18 mouse cellular contexts compared by ENCODE assay signal in genomic region chr14:16732054-16732453, GRCm38 (mm10).
A peak's percentile ranks its signal among the peaks of the same experiment; 100 is the strongest.
DNase-seq lines count a peak whose midpoint lies in the region; ATAC-seq and TF ChIP-seq lines count a peak whose summit lies in the region.
"Had no signal": no experiment of that assay in that cellular context is flagged by ENCODE, and none has a peak within 500 bp of the region (broad histone marks: within the 10 kb centered on the region; RNA-seq: fewer than 3 reads in every experiment).

No protein-coding gene starts in this region.

- no peaks in the 10 kb centered on the region for H3K36me3 ChIP-seq in intestine, postnatal 0 days (ENCODE audit: control insufficient read depth, insufficient read depth)
- no peaks in the 10 kb centered on the region for H3K36me3 ChIP-seq in intestine, embryonic 15.5 days
- no peaks in the 10 kb centered on the region for H3K36me3 ChIP-seq in stomach, embryonic 16.5 days (ENCODE audit: control insufficient read depth, insufficient read depth, low read length)
- H3K36me3 ChIP-seq: embryonic facial prominence, embryonic 12.5 days; forebrain, embryonic 12.5 days; heart, embryonic 15.5 days; hindbrain, embryonic 13.5 days had no signal

- 40% methylated on average over 2 of the region's 2 CpGs for WGBS in intestine, postnatal 0 days
- 43% methylated on average over 2 of the region's 2 CpGs for WGBS in intestine, embryonic 15.5 days
- 34% methylated on average over 2 of the region's 2 CpGs for WGBS in stomach, embryonic 16.5 days

- ATAC-seq in intestine, postnatal 0 days: peak; percentile 50; the same call in 1 of the 2 replicates
- ATAC-seq in intestine, embryonic 15.5 days: no peak
- ATAC-seq in stomach, embryonic 16.5 days (ENCODE audit: insufficient read depth, low FRiP score): peak; percentile 64; the same call in 1 of the 2 replicates
- ATAC-seq: hindbrain, postnatal 0 days had no signal

- no peaks in the 10 kb centered on the region for H3K9me3 ChIP-seq in intestine, postnatal 0 days (ENCODE audit: control insufficient read depth)
- H3K9me3 ChIP-seq in intestine, embryonic 15.5 days: no peaks in the 10 kb centered on the region
- H3K9me3 ChIP-seq in stomach, embryonic 16.5 days (replicated peaks; ENCODE audit: control insufficient read depth, low read length): no peaks in the 10 kb centered on the region
- H3K9me3 ChIP-seq: embryonic facial prominence, embryonic 12.5 days; forebrain, embryonic 12.5 days; heart, embryonic 15.5 days; hindbrain, embryonic 13.5 days had no signal

- peaks cover 14% of the 10 kb centered on the region; the same call in 1 of the 2 replicates for H3K4me1 ChIP-seq in intestine, postnatal 0 days (replicated peaks; ENCODE audit: control insufficient read depth, insufficient read depth, low read length)
- H3K4me1 ChIP-seq in intestine, embryonic 15.5 days (replicated peaks): peaks cover 20% of the 10 kb centered on the region; the same call in 1 of the 2 replicates
- peaks cover 32% of the 10 kb centered on the region for H3K4me1 ChIP-seq in stomach, embryonic 16.5 days (ENCODE audit: control insufficient read depth, insufficient read depth, low read length)

- TF ChIP-seq CTCF in intestine, postnatal 0 days (IDR thresholded peaks at IDR 0.05; ENCODE audit: low read depth): no peak

- no peak overlapping the region for H3K4me2 ChIP-seq in intestine, postnatal 0 days (replicated peaks; ENCODE audit: low read depth)
- no peak overlapping the region for H3K4me2 ChIP-seq in intestine, embryonic 15.5 days (replicated peaks)
- no peak overlapping the region for H3K4me2 ChIP-seq in stomach, embryonic 16.5 days (ENCODE audit: low read depth, low read length)
- H3K4me2 ChIP-seq: embryonic facial prominence, embryonic 12.5 days; forebrain, embryonic 12.5 days; heart, embryonic 11.5 days; heart, embryonic 15.5 days; hindbrain, embryonic 13.5 days had no signal

- H3K9ac ChIP-seq in intestine, postnatal 0 days (ENCODE audit: low read depth, low read length): no peak overlapping the region
- H3K9ac ChIP-seq in intestine, embryonic 15.5 days: no peak overlapping the region
- H3K9ac ChIP-seq in stomach, embryonic 16.5 days (ENCODE audit: low read length): no peak overlapping the region
- H3K9ac ChIP-seq: embryonic facial prominence, embryonic 12.5 days; forebrain, embryonic 12.5 days; heart, embryonic 15.5 days; hindbrain, embryonic 13.5 days had no signal

- H3K27ac ChIP-seq in intestine, postnatal 0 days (ENCODE audit: low read depth, low read length): no peak overlapping the region
- no peak overlapping the region for H3K27ac ChIP-seq in intestine, embryonic 15.5 days
- H3K27ac ChIP-seq in stomach, embryonic 16.5 days (ENCODE audit: low read length): no peak overlapping the region
- H3K27ac ChIP-seq: embryonic facial prominence, embryonic 12.5 days; forebrain, embryonic 12.5 days; heart, adult 2 months; heart, embryonic 15.5 days; hindbrain, embryonic 13.5 days; hindbrain, postnatal 0 days had no signal

- peak; percentile 24 for DNase-seq in lung, postnatal 25 days (ENCODE audit: low spot score)
- no peak for DNase-seq in lung, postnatal 14 days
- DNase-seq in cerebellum, postnatal 36 days: no peak
- DNase-seq: adrenal gland, adult 8-10 months; adrenal gland, postnatal 36 days; cerebellum, adult 2 months; gastrocnemius, postnatal 14 days; heart, adult 2 months; heart, postnatal 14 days had no signal

- H3K4me3 ChIP-seq in intestine, postnatal 0 days (ENCODE audit: low read depth, low read length): no peak overlapping the region
- H3K4me3 ChIP-seq in intestine, embryonic 15.5 days (replicated peaks): no peak overlapping the region
- H3K4me3 ChIP-seq in stomach, embryonic 16.5 days (replicated peaks; ENCODE audit: low read length): no peak overlapping the region
- H3K4me3 ChIP-seq: embryonic facial prominence, embryonic 12.5 days; forebrain, embryonic 12.5 days; heart, adult 2 months; heart, embryonic 15.5 days; hindbrain, embryonic 13.5 days had no signal

- H3K27me3 ChIP-seq in intestine, postnatal 0 days (replicated peaks; ENCODE audit: control insufficient read depth, insufficient read depth, low read length): no peaks in the 10 kb centered on the region
- no peaks in the 10 kb centered on the region for H3K27me3 ChIP-seq in intestine, embryonic 15.5 days (replicated peaks)
- no peaks in the 10 kb centered on the region for H3K27me3 ChIP-seq in stomach, embryonic 16.5 days (ENCODE audit: control insufficient read depth, insufficient read depth, low read length)
- H3K27me3 ChIP-seq: embryonic facial prominence, embryonic 12.5 days; heart, embryonic 15.5 days; hindbrain, embryonic 13.5 days had no signal
